Mouse (Mus musculus): Measurements from ENCODE around the gene Gm21173. TPM values are rescaled to one million over a fixed set of nuclear protein-coding genes. Genes with fewer than 3 reads are reported as not detected.
"Not testable (repeated sequence)": the region's sequence is repeated elsewhere in the genome, so short reads cannot be mapped to it uniquely, and the experiment has no call there.

Gm21173 gene
- polyA plus RNA-seq (2015; fragmentation: Nextera tagmentation; extraction: Ambion mirVana), result not detected in 2 replicates

DNA sequence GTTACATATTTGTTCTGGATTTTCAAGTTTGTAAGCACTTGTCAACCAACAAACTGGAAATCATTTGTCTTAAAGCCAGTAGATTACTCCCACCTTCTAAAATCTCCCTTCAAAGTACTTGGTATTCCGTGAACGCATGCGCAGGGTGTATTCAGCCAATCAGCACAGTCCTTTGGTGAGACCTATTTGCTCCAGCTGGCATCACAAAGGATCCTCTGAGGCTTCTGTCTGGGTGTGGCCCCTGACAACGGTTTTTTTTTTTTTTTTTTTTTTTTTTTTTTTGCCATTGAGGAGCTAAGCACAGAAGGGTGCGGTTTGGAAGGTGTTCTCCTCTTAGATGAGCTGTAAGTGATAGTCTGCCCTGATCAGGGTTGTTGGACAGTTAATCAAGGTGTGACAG, at the start of gene Gm21173:
Gene Gm21173 (plus strand): TSS at position 301 of the 400 bp plus-strand sequence.
- H3K27ac ChIP-seq (ENCODE audit: low read length); H3K4me3 ChIP-seq (ENCODE audit: low read length); H3K4me2 ChIP-seq (replicated peaks; ENCODE audit: low read depth, low read length); H3K9ac ChIP-seq (replicated peaks; ENCODE audit: low read length); ATAC-seq (ENCODE audit: low FRiP score, low TSS enrichment); H3K36me3 ChIP-seq (ENCODE audit: insufficient read depth, low read length); H3K9me3 ChIP-seq (ENCODE audit: low read length); H3K27me3 ChIP-seq (ENCODE audit: insufficient read depth, low read length); H3K4me1 ChIP-seq (ENCODE audit: insufficient read depth, low read length): not testable (repeated sequence)
- WGBS, result no CpG with 5 or more reads among the region's 5 CpGs

Measured in kidney, embryonic 16.5 days (tissue).